Mouse (Mus musculus): ENCODE measurements around the gene Mrps12.

DNA sequence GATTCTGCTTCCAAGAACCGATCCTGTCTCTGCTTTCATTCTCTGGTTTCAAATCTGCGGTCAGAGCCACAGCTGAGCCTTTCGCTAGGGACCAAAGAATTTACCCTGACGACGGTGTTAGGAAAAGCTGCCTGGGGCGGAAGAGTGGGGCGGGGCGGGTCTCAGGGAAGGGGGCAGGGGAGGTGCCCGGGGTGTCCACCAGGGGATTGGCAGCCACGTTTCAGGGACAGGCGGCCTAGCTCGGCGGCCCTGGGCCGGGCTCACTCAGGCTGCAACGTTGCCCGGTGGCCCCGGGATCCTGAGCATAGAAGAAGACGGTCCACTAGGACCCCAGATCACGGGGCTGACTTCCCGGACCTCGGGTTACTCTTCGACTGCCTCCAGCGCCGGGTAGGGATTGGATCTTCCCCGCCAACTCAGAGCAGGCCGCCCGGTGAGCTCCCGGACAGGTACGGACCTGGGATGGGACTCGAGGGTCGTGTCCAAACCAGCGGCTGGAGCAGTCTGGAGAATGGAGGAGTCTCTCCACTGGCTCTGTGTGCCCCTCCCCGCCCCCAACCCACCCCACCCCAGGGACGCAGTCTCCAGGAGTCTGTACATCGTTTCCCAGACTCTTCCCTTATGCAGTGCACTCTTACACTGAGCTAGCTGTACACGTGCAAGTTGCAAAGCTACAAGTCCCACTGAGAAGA is 24.9 kb downstream of the Mrps12 start, which contains the start of gene Fbxo17:
- TF ChIP-seq CTCF (IDR thresholded peaks at IDR 0.05; ENCODE audit: low read depth) (no peak), EP300 (IDR thresholded peaks at IDR 0.05; ENCODE audit: low read depth) (no peak)

Data from heart, postnatal 0 days (tissue).